Mouse (Mus musculus): ENCODE measurements at regions not wholly inside any gene's neighbourhood (a gene's known extent, or its start where the extent isn't known, plus 50 kb on each side); places are given as distances from the start of the nearest gene placed in this dataset.
"Not testable (repeated sequence)": the region's sequence is repeated elsewhere in the genome, so short reads cannot be mapped to it uniquely, and the experiment has no call there.

GRCm38 (mm10) chr12:117379103-117379850, 137.0 kb upstream of the Rapgef5 start:
- DNase-seq (ENCODE audit: low read depth, low spot score), result no peak

DNA sequence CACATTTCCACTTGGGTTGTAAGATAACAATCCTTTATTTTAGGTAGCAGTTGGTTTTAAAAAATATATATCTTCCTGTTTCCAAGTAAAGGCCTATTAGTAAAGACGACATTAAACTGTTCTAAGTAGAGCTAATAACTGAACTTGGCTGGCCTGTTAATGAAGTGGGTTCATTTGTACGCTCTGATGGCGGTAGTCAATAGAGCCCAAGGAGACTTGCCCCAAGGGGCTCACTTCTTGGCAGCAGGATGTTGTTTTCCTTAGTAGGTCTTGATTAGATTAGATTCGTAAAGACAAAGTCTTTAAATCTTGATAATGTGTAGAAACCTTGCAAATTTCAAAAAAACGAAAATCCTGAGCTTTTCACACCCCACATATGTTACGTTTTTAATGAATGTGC, 135.4 kb upstream of the Rapgef5 start:
- DNase-seq (ENCODE audit: low read depth, low spot score), result no peak

- not testable (repeated sequence) for DNase-seq (ENCODE audit: low read depth, low spot score)
Observed at GRCm38 (mm10) chr12:117382727-117383126, 133.6 kb upstream of the Rapgef5 start.

GRCm38 (mm10) chr12:117385072-117385666, 131.1 kb upstream of the Rapgef5 start:
- peak; percentile 89 for DNase-seq (ENCODE audit: low read depth, low spot score)

GRCm38 (mm10) chr12:117385697-117386096, 130.6 kb upstream of the Rapgef5 start:
- DNase-seq (ENCODE audit: low read depth, low spot score), result no peak

DNA sequence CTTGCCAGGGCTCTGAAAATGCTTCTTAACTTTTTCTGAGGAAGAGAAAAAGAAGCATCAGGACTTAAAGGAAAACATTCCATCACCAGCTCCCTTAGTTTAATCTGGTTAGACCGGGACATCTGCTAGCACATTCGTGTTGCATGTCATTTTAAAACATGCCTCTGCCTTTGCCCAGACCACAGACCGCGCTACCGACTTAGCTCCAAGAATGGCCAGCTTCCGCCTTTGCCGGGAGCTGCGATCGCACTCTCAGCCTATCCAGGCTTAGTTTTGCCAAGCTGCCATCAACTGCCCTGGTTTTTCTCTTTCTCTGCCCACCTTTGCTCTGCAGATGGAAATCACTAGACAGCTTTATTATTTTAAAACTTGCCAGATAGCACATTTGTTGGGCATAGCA, 129.3 kb upstream of the Rapgef5 start:
- DNase-seq (ENCODE audit: low read depth, low spot score), result no peak

GRCm38 (mm10) chr12:117389516-117390347, 126.5 kb upstream of the Rapgef5 start:
- DNase-seq (ENCODE audit: low read depth, low spot score), result no peak

DNA sequence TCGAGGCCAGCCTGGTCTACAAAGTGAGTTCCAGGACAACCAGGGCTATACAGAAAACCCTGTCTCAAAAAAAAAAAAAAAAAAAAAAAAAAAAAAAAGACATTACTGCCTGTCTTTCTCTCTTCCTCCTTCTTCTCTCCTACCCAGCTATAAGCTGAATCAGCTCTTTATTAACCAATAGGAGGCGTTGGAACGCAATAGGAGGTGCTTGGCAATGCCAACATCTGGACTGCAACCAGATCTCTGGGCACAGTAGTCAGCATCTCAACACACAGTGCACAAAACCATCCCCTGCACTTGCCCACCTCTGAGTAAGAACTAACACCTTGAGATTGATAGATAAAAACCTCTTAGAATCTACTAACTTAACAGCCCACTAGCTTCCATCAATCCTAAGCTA, 118.8 kb upstream of the Rapgef5 start:
- no peak for DNase-seq (ENCODE audit: low read depth, low spot score)

GRCm38 (mm10) chr12:117403513-117404156, 112.6 kb upstream of the Rapgef5 start:
- peak; percentile 79 for DNase-seq (ENCODE audit: low read depth, low spot score)

- DNase-seq (ENCODE audit: low read depth, low spot score), result no peak
Observed at GRCm38 (mm10) chr12:117404157-117404752, 112.0 kb upstream of the Rapgef5 start.

- DNase-seq (ENCODE audit: low read depth, low spot score), result no peak
Observed at GRCm38 (mm10) chr12:117406832-117407231, 109.4 kb upstream of the Rapgef5 start.

DNA sequence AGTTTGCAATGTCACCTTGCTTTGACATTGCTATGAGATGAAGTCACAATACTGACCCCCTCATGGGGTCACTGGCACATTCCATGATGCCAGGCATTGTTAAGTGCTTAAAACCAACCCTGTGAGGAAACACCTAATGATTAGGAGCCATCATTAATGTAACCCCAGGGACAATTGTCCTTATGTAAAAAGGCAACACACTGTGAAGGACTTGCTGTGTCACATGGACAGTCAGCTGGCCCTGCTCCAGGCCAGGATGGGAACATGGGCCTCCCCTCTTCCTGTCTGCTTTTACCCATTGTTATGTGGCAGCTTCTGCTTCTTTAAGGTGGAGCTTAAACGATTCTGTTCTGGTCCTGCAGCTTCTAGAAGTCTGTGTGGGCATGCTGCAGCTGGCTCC, 105.7 kb upstream of the Rapgef5 start:
- no peak for DNase-seq (ENCODE audit: low read depth, low spot score)

DNA sequence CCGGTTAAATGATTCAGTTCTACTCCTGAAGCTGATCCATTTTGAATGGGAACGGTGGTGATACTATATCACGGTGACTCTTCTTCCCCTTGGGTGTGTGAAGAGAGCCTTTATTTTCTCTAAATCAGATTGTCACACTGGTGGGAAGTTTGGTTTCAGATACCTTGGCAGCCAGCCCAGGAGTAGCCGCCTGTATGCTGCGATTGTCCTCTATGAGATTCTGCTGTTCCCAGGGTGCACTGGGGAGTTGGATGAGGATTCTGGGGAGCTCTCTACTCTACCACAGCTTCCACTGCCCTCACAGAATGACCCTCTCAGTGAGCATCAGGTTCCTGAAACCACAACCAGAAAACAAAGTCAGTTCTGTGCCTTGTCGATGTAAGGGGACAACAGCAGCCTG, 104.0 kb upstream of the Rapgef5 start:
- DNase-seq (ENCODE audit: low read depth, low spot score), result no peak

GRCm38 (mm10) chr12:117412779-117413505, 103.3 kb upstream of the Rapgef5 start:
- DNase-seq (ENCODE audit: low read depth, low spot score), result no peak

DNA sequence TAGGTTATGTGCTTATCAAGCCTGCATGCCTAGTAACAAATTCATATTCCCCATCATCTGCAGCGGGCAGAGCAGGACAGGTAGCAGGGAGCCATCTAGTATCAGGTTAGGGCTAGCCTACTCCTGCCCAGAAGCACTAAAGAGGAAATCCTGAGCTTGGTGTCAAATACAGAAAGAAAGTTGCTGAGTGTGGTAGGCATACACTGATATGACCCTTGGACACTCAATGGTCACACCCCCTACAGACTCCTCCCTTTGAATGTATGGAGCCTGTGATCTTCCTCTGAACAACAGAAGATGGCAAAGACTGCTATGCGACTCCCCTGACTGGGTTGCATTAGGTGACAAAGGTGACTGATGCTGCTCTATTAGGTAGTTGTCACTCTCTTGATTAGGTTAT, 102.3 kb upstream of the Rapgef5 start:
- no peak for DNase-seq (ENCODE audit: low read depth, low spot score)

DNA sequence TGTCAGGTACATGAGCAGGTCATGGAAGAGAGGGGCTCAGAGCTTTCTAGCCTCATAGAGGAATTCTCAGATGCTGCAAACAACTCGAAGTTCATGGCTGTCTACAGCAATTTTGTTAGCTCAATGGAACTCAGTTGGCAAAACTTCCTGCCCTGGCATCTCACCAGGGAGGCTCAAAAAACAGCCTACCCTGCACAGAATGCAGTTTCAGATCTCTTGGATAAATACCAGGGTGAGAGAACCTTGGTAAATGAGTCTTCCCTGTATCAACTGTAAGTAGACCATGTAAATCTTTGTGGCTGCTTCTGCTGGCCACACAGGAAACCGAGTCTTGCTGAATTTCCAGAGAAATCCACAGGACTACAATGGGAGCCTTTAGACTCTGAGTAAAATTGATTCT, 101.1 kb upstream of the Rapgef5 start:
- DNase-seq (ENCODE audit: low read depth, low spot score), result no peak

DNA sequence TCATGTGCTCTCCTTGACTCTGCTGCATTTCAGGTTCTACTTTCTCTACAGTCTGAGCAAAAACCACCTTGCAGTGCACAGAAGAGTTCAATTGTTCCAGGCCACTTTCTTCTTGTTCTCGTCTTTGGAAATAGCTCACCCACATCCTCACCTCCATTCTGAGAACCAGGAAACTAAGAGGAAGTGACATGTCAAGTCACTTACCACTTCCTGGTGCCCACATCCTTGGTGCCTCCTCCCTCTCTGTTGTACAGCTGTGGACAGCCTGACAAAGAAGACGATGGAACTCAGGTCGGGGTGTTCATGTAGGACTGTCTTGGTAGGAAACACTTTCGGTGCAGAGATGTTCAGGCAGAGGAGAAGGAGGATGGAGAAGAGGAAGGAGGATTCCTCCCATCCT, 98.3 kb upstream of the Rapgef5 start:
- no peak for DNase-seq (ENCODE audit: low read depth, low spot score)

DNA sequence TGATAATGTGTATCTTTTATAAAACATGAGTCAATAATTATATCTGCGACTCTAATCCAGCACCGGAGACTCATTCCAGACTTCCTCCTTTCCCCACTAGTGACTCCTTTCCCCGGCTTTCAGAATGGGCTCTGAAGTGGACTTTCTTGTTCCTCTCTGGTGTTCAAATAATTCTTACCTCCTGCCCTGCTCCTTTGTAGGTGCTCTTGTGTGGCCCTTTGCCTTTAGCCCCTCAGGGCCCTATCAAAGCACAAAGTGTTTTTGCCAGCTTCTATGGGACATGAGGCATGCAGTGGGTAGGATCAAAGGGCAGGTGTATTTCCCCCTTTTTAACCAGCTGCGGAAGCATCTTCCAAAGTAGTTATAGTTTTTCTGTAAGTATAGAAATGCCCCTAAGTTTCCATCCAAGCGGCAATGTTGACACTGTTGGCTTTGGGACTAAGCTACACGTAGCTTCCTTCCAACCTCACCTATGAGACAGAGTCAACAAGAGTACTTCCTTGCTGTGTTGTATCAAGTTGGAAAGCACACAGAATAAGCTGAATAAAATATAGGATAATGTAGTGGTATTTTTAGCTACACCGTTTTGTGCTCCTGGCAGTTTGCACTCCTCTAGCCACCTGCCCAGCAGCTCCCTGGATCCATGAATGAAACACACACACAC, 93.8 kb upstream of the Rapgef5 start:
- DNase-seq (ENCODE audit: low read depth, low spot score), result no peak

- no peak for DNase-seq (ENCODE audit: low read depth, low spot score)
Observed at GRCm38 (mm10) chr12:117425363-117426031, 90.8 kb upstream of the Rapgef5 start.

GRCm38 (mm10) chr12:117427431-117427830, 88.8 kb upstream of the Rapgef5 start:
- peak; percentile 71 for DNase-seq (ENCODE audit: low read depth, low spot score)

All from mesoderm, embryonic 11.5 days (tissue).